Mouse (Mus musculus) olfactory bulb, adult 2 months (tissue): Measurements from ENCODE around the gene Asap3.

Source experiments
- CTCF ChIP-seq: fragments of 200-500 bp; IDR thresholded peaks from 2 replicates; pipeline ENCODE4 v1.5.1; 2012; ENCODE audit warnings: low read depth, mild to moderate bottlenecking, low read length, moderate library complexity; ENCODE audit not compliant: insufficient read depth
- POLR2A ChIP-seq: fragments of 200-500 bp; IDR thresholded peaks from 2 replicates; pipeline ENCODE4 v1.6.1; 2012; ENCODE audit warnings: mild to moderate bottlenecking, low read depth, low read length, moderate library complexity; ENCODE audit not compliant: insufficient read depth

DNA sequence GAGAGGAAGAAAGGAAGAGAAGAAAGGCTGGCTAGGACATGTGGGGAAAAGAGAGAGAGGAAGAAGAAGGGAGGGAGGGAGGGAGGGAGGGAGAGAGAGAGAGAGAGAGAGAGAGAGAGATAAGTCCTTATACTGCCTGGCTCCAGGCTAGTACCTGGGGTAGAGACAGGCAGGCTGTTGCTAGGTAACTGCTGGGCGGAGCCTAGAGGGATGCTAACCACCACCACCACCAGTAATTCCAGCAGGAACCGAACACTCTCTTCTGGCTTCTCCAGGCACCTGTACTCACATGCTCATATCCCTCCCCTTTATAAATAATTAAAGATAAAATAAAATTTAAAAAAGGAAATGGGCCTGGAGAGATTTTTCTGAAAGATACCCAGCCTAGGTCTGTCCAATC lies 77.6 kb downstream of the Asap3 start:
- TF ChIP-seq POLR2A (no peak), CTCF (no peak)
